Comparison of ENCODE assay signal across 23 mouse cellular contexts in the genomic region with DNA sequence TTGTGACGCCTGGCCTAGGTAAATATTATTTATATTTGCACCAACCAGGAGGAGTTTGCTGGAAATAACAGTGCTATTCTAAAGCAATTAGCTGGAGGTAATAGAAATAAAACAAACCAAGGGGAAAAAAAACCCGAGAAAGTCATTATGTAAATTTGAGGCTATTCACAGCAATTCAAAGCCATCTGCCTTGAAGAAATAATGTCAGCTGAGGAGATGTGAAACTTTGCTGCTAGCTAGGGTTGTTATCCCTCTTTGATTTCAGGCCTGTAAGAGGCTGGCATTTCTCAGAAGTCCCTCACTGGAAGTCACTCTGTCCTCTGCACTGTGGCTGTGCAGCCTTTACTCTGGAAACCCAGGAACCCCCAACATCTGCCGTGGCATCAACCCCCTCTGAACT.
DNase-seq lines count a peak whose midpoint lies in the region; ATAC-seq lines count a peak whose summit lies in the region.
"Had no signal": no experiment of that assay in that cellular context is flagged by ENCODE, and none has a peak within 500 bp of the region (broad histone marks: within the 10 kb centered on the region; RNA-seq: fewer than 3 reads in every experiment).

No protein-coding gene starts in this region.

- H3K27ac ChIP-seq in hindbrain, embryonic 14.5 days: 0 out of 2 replicates have a peak overlapping the region, but pooled peaks have one; percentile 35
- no peak overlapping the region for H3K27ac ChIP-seq in hindbrain, embryonic 11.5 days (ENCODE audit: low read depth, low read length)
- no peak overlapping the region for H3K27ac ChIP-seq in midbrain, embryonic 11.5 days (ENCODE audit: low read depth, low read length)
- no peak overlapping the region for H3K27ac ChIP-seq in midbrain, embryonic 14.5 days (replicated peaks; ENCODE audit: low read depth, low read length)
- no peak overlapping the region for H3K27ac ChIP-seq in heart, embryonic 10.5 days
- H3K27ac ChIP-seq: embryonic facial prominence, embryonic 15.5 days; forebrain, embryonic 10.5 days; gastrocnemius, adult 2 months; heart, embryonic 13.5 days; hindbrain, embryonic 15.5 days had no signal

- H3K27me3 ChIP-seq in hindbrain, embryonic 14.5 days (ENCODE audit: control insufficient read depth, insufficient read depth, low read length): no peaks in the 10 kb centered on the region
- H3K27me3 ChIP-seq in hindbrain, embryonic 11.5 days (ENCODE audit: control insufficient read depth, insufficient read depth, low read length): no peaks in the 10 kb centered on the region
- no peaks in the 10 kb centered on the region for H3K27me3 ChIP-seq in midbrain, embryonic 11.5 days (ENCODE audit: control insufficient read depth, insufficient read depth, low read length)
- no peaks in the 10 kb centered on the region for H3K27me3 ChIP-seq in midbrain, embryonic 14.5 days (ENCODE audit: control insufficient read depth, insufficient read depth, low read length)
- no peaks in the 10 kb centered on the region for H3K27me3 ChIP-seq in heart, embryonic 10.5 days (ENCODE audit: insufficient read depth, poor library complexity, severe bottlenecking)
- H3K27me3 ChIP-seq: embryonic facial prominence, embryonic 15.5 days; heart, embryonic 13.5 days; hindbrain, embryonic 15.5 days had no signal

- no peaks in the 10 kb centered on the region for H3K4me1 ChIP-seq in hindbrain, embryonic 14.5 days (replicated peaks; ENCODE audit: control insufficient read depth, insufficient read depth, low read length)
- no peaks in the 10 kb centered on the region for H3K4me1 ChIP-seq in hindbrain, embryonic 11.5 days (replicated peaks; ENCODE audit: control insufficient read depth, insufficient read depth, low read length)
- no peaks in the 10 kb centered on the region for H3K4me1 ChIP-seq in midbrain, embryonic 11.5 days (ENCODE audit: control insufficient read depth, insufficient read depth, low read length)
- H3K4me1 ChIP-seq in midbrain, embryonic 14.5 days (ENCODE audit: control insufficient read depth, insufficient read depth, low read length): no peaks in the 10 kb centered on the region
- H3K4me1 ChIP-seq in heart, embryonic 10.5 days: no peaks in the 10 kb centered on the region
- H3K4me1 ChIP-seq: embryonic facial prominence, embryonic 15.5 days had no signal

- ATAC-seq in hindbrain, embryonic 14.5 days (ENCODE audit: low FRiP score): no peak
- no peak for ATAC-seq in hindbrain, embryonic 11.5 days (ENCODE audit: low FRiP score)
- no peak for ATAC-seq in midbrain, embryonic 11.5 days (ENCODE audit: low FRiP score)
- no peak for ATAC-seq in midbrain, embryonic 14.5 days (ENCODE audit: low FRiP score, low TSS enrichment)
- ATAC-seq in megakaryocyte progenitor cell, adult 5-6 weeks (replicated peaks; ENCODE audit: poor library complexity): no peak
- ATAC-seq: CD4-positive, CD25-positive, alpha-beta regulatory T cell, adult 4 months; forebrain, embryonic 16.5 days; intestine, embryonic 16.5 days had no signal

- H3K9ac ChIP-seq in hindbrain, embryonic 14.5 days: no peak overlapping the region
- H3K9ac ChIP-seq in hindbrain, embryonic 11.5 days (ENCODE audit: low read depth, low read length): no peak overlapping the region
- H3K9ac ChIP-seq in midbrain, embryonic 11.5 days (ENCODE audit: low read length): no peak overlapping the region
- H3K9ac ChIP-seq in midbrain, embryonic 14.5 days (replicated peaks; ENCODE audit: low read length): no peak overlapping the region
- H3K9ac ChIP-seq: embryonic facial prominence, embryonic 15.5 days; heart, embryonic 13.5 days; hindbrain, embryonic 15.5 days had no signal

- DNase-seq in hindbrain, embryonic 14.5 days (ENCODE audit: low spot score): no peak
- no peak for DNase-seq in hindbrain, embryonic 11.5 days (ENCODE audit: low spot score)
- peak; percentile 57 for DNase-seq in midbrain, embryonic 11.5 days (ENCODE audit: low spot score, missing footprints)
- DNase-seq in midbrain, embryonic 14.5 days: no peak
- peak; percentile 57 for DNase-seq in brain, adult 2 months (ENCODE audit: low read depth, low spot score)
- DNase-seq in heart, embryonic 10.5 days (ENCODE audit: low spot score): no peak
- DNase-seq: adrenal gland, postnatal 14 days; B cell, adult 2 months; cerebellum, adult 2 months; cerebellum, postnatal 14 days; embryo, embryonic 11 days; gastrocnemius, adult 2 months; gastrocnemius, postnatal 25 days; heart, postnatal 36 days had no signal

- H3K9me3 ChIP-seq in hindbrain, embryonic 14.5 days (ENCODE audit: control insufficient read depth, low read length): no peaks in the 10 kb centered on the region
- H3K9me3 ChIP-seq in hindbrain, embryonic 11.5 days (ENCODE audit: control insufficient read depth, low read length): no peaks in the 10 kb centered on the region
- H3K9me3 ChIP-seq in midbrain, embryonic 11.5 days (ENCODE audit: control insufficient read depth, low read length): no peaks in the 10 kb centered on the region
- no peaks in the 10 kb centered on the region for H3K9me3 ChIP-seq in midbrain, embryonic 14.5 days (ENCODE audit: control insufficient read depth, low read length)
- H3K9me3 ChIP-seq in heart, embryonic 10.5 days: no peaks in the 10 kb centered on the region
- H3K9me3 ChIP-seq: embryonic facial prominence, embryonic 15.5 days; forebrain, embryonic 10.5 days; heart, embryonic 13.5 days; hindbrain, embryonic 15.5 days had no signal

- no peak overlapping the region for H3K4me3 ChIP-seq in hindbrain, embryonic 14.5 days (replicated peaks; ENCODE audit: low read length)
- no peak overlapping the region for H3K4me3 ChIP-seq in hindbrain, embryonic 11.5 days (ENCODE audit: low read depth, low read length)
- H3K4me3 ChIP-seq in midbrain, embryonic 11.5 days (ENCODE audit: low read depth, low read length): no peak overlapping the region
- no peak overlapping the region for H3K4me3 ChIP-seq in midbrain, embryonic 14.5 days (replicated peaks; ENCODE audit: low read depth, low read length)
- no peak overlapping the region for H3K4me3 ChIP-seq in heart, embryonic 10.5 days
- H3K4me3 ChIP-seq: embryonic facial prominence, embryonic 15.5 days; erythroblast, embryonic 14.5 days; forebrain, embryonic 10.5 days; gastrocnemius, adult 2 months; heart, embryonic 13.5 days; hindbrain, embryonic 15.5 days had no signal

- no peak overlapping the region for H3K4me2 ChIP-seq in hindbrain, embryonic 14.5 days (replicated peaks)
- no peak overlapping the region for H3K4me2 ChIP-seq in hindbrain, embryonic 11.5 days (replicated peaks; ENCODE audit: low read depth, low read length)
- no peak overlapping the region for H3K4me2 ChIP-seq in midbrain, embryonic 11.5 days
- H3K4me2 ChIP-seq in midbrain, embryonic 14.5 days (ENCODE audit: low read length): no peak overlapping the region
- H3K4me2 ChIP-seq: embryonic facial prominence, embryonic 15.5 days; heart, embryonic 13.5 days; hindbrain, embryonic 15.5 days had no signal

- WGBS in hindbrain, embryonic 14.5 days: 39% methylated on average over 3 of the region's 3 CpGs
- WGBS in hindbrain, embryonic 11.5 days: 47% methylated on average over 3 of the region's 3 CpGs
- 66% methylated on average over 3 of the region's 3 CpGs for WGBS in midbrain, embryonic 11.5 days
- 54% methylated on average over 3 of the region's 3 CpGs for WGBS in midbrain, embryonic 14.5 days
- 49% methylated on average over 3 of the region's 3 CpGs for WGBS in heart, embryonic 10.5 days

- no peaks in the 10 kb centered on the region for H3K36me3 ChIP-seq in hindbrain, embryonic 14.5 days (replicated peaks; ENCODE audit: control insufficient read depth, insufficient read depth)
- no peaks in the 10 kb centered on the region for H3K36me3 ChIP-seq in hindbrain, embryonic 11.5 days (ENCODE audit: control insufficient read depth, insufficient read depth, low read length)
- no peaks in the 10 kb centered on the region for H3K36me3 ChIP-seq in midbrain, embryonic 11.5 days (ENCODE audit: control insufficient read depth, insufficient read depth, low read length)
- no peaks in the 10 kb centered on the region for H3K36me3 ChIP-seq in midbrain, embryonic 14.5 days (ENCODE audit: control insufficient read depth, insufficient read depth, low read length)
- no peaks in the 10 kb centered on the region for H3K36me3 ChIP-seq in heart, embryonic 10.5 days
- H3K36me3 ChIP-seq: embryonic facial prominence, embryonic 15.5 days; forebrain, embryonic 10.5 days; heart, embryonic 13.5 days; hindbrain, embryonic 15.5 days had no signal

Comparison
In these comparisons a context has a peak if more than half of its experiments do, and no peak if none do; other contexts are left out.
1. DNase-seq: peak in midbrain, embryonic 11.5 days (single experiment) and brain, adult 2 months (single experiment); none in hindbrain, embryonic 14.5 days (single experiment), hindbrain, embryonic 11.5 days (single experiment), midbrain, embryonic 14.5 days (single experiment) and heart, embryonic 10.5 days (single experiment).